8 mouse cellular contexts compared by ENCODE assay signal in genomic region chr11:60106543-60107110, GRCm38 (mm10). TPM values are rescaled to one million over a fixed set of nuclear protein-coding genes. Genes with fewer than 3 reads are reported as not detected.
DNase-seq lines count a peak whose midpoint lies in the region; ATAC-seq and TF ChIP-seq lines count a peak whose summit lies in the region.

No protein-coding gene starts in this region.

- peak overlapping the region; percentile 85 for H3K4me3 ChIP-seq in embryonic fibroblast, embryonic 13.5 days (ENCODE audit: insufficient read depth, low read length)
- peak overlapping the region; percentile 88 for H3K4me3 ChIP-seq in heart, embryonic 13.5 days
- H3K4me3 ChIP-seq in kidney, embryonic 16.5 days (ENCODE audit: low read length): peak overlapping the region; percentile 90
- H3K4me3 ChIP-seq in liver, embryonic 12.5 days: peak overlapping the region; percentile 90
- H3K4me3 ChIP-seq in neural tube, embryonic 12.5 days: peak overlapping the region; percentile 100

- no peaks in the 10 kb centered on the region for H3K36me3 ChIP-seq in heart, embryonic 13.5 days
- no peaks in the 10 kb centered on the region for H3K36me3 ChIP-seq in kidney, embryonic 16.5 days (ENCODE audit: insufficient read depth, low read length)
- no peaks in the 10 kb centered on the region for H3K36me3 ChIP-seq in liver, embryonic 12.5 days
- no peaks in the 10 kb centered on the region for H3K36me3 ChIP-seq in neural tube, embryonic 12.5 days

- peak overlapping the region; percentile 81 for H3K4me2 ChIP-seq in heart, embryonic 13.5 days
- H3K4me2 ChIP-seq in kidney, embryonic 16.5 days (replicated peaks; ENCODE audit: low read depth, low read length): peak overlapping the region; percentile 76
- peak overlapping the region; percentile 97 for H3K4me2 ChIP-seq in liver, embryonic 12.5 days
- H3K4me2 ChIP-seq in neural tube, embryonic 12.5 days (replicated peaks): peak overlapping the region; percentile 84

- DNase-seq in A20 (ENCODE audit: low read depth, low spot score) (peak; percentile 29), NIH3T3 (ENCODE audit: low read depth) (peak; percentile 88)
- peak; percentile 37 to 42 for DNase-seq in urinary bladder, postnatal 36 days (ENCODE audit: low spot score in 2 of 2)

- H3K27me3 ChIP-seq in heart, embryonic 13.5 days (replicated peaks): no peaks in the 10 kb centered on the region
- no peaks in the 10 kb centered on the region for H3K27me3 ChIP-seq in kidney, embryonic 16.5 days (ENCODE audit: insufficient read depth, low read length)
- no peaks in the 10 kb centered on the region for H3K27me3 ChIP-seq in liver, embryonic 12.5 days (replicated peaks)
- H3K27me3 ChIP-seq in neural tube, embryonic 12.5 days (replicated peaks): no peaks in the 10 kb centered on the region

- peak overlapping the region; percentile 99 for H3K9ac ChIP-seq in heart, embryonic 13.5 days
- H3K9ac ChIP-seq in kidney, embryonic 16.5 days (replicated peaks; ENCODE audit: low read length): peak overlapping the region; percentile 99
- peak overlapping the region; percentile 98 for H3K9ac ChIP-seq in liver, embryonic 12.5 days
- peak overlapping the region; percentile 99 for H3K9ac ChIP-seq in neural tube, embryonic 12.5 days

- peak; percentile 30 for TF ChIP-seq POLR2A in embryonic fibroblast, embryonic 13.5 days (IDR thresholded peaks at IDR 0.05; ENCODE audit: low read depth, low read length)

- no peaks in the 10 kb centered on the region for H3K9me3 ChIP-seq in heart, embryonic 13.5 days
- H3K9me3 ChIP-seq in kidney, embryonic 16.5 days (ENCODE audit: low read length): no peaks in the 10 kb centered on the region
- H3K9me3 ChIP-seq in liver, embryonic 12.5 days (replicated peaks): no peaks in the 10 kb centered on the region
- H3K9me3 ChIP-seq in neural tube, embryonic 12.5 days: no peaks in the 10 kb centered on the region

- peaks cover 28% of the 10 kb centered on the region for H3K4me1 ChIP-seq in embryonic fibroblast, embryonic 13.5 days (ENCODE audit: control insufficient read depth, insufficient read depth, low read length)
- H3K4me1 ChIP-seq in heart, embryonic 13.5 days: peaks cover 74% of the 10 kb centered on the region
- H3K4me1 ChIP-seq in kidney, embryonic 16.5 days (ENCODE audit: insufficient read depth, low read length): peaks cover 52% of the 10 kb centered on the region
- H3K4me1 ChIP-seq in liver, embryonic 12.5 days: peaks cover 79% of the 10 kb centered on the region
- H3K4me1 ChIP-seq in neural tube, embryonic 12.5 days: peaks cover 52% of the 10 kb centered on the region

- H3K27ac ChIP-seq in embryonic fibroblast, embryonic 13.5 days (ENCODE audit: insufficient read depth, low read length): peak overlapping the region; percentile 95
- H3K27ac ChIP-seq in heart, embryonic 13.5 days (replicated peaks): peak overlapping the region; percentile 99
- peak overlapping the region; percentile 98 for H3K27ac ChIP-seq in kidney, embryonic 16.5 days (ENCODE audit: low read length)
- H3K27ac ChIP-seq in liver, embryonic 12.5 days: peak overlapping the region; percentile 88
- peak overlapping the region; percentile 95 for H3K27ac ChIP-seq in neural tube, embryonic 12.5 days

- WGBS in heart, embryonic 13.5 days: under 1% methylated on average over 14 of the region's 14 CpGs
- WGBS in kidney, embryonic 16.5 days: 2% methylated on average over 14 of the region's 14 CpGs
- WGBS in liver, embryonic 12.5 days (ENCODE audit: insufficient replicate concordance): 5% methylated on average over 14 of the region's 14 CpGs
- 1% methylated on average over 14 of the region's 14 CpGs for WGBS in neural tube, embryonic 12.5 days

- ATAC-seq in heart, embryonic 13.5 days (ENCODE audit: extremely low read depth, insufficient number of reproducible peaks, low FRiP score, low TSS enrichment): peak; percentile 17; the same call in 1 of the 2 replicates
- ATAC-seq in kidney, embryonic 16.5 days (ENCODE audit: low FRiP score, low TSS enrichment): peak; percentile 47; the same call in 1 of the 2 replicates
- peak; percentile 57 for ATAC-seq in liver, embryonic 12.5 days
- peak; percentile 30 for ATAC-seq in neural tube, embryonic 12.5 days (ENCODE audit: low FRiP score, low read depth)

- no peak for TF ChIP-seq CTCF in embryonic fibroblast, embryonic 13.5 days (IDR thresholded peaks at IDR 0.05; ENCODE audit: borderline replicate concordance, insufficient read depth, low read length)

RNA-seq across cellular contexts. Expression of gene Rai1, which starts 1.8 kb away (rescaled TPM):
- 25.9 and 29.1 TPM in 2 replicates for polyA plus RNA-seq in embryonic fibroblast, embryonic 13.5 days (2011; ENCODE audit: insufficient read length, low read depth, missing spikeins)
- polyA plus RNA-seq in heart, embryonic 13.5 days (2015; fragmentation: Nextera tagmentation; extraction: Ambion mirVana): 16.1 and 18.2 TPM in 2 replicates
- 21.5 and 24.0 TPM in 2 replicates for polyA plus RNA-seq in kidney, embryonic 16.5 days (2015; fragmentation: Nextera tagmentation; extraction: Ambion mirVana)
- 11.3 and 11.6 TPM in 2 replicates for polyA plus RNA-seq in liver, embryonic 12.5 days (2016; fragmentation: Nextera tagmentation; extraction: Ambion mirVana)
- 34.0 and 35.6 TPM in 2 replicates for polyA plus RNA-seq in neural tube, embryonic 12.5 days (2016; fragmentation: Nextera tagmentation; extraction: Ambion mirVana)

Comparison
In these comparisons a context has a peak if more than half of its experiments do, and no peak if none do; other contexts are left out.
1. Peak in every context shown above with its lines: DNase-seq, ATAC-seq, H3K4me3 ChIP-seq and H3K27ac ChIP-seq.
2. DNase-seq: peak in every context shown above with its lines; median percentile 88 in NIH3T3; 40 in urinary bladder, postnatal 36 days; 29 in A20.